Mouse (Mus musculus) limb, embryonic 15.5 days (tissue): ENCODE data around the gene 4930590J08Rik. TPM values are rescaled to one million over a fixed set of nuclear protein-coding genes. Genes with fewer than 3 reads are reported as not detected.
"Not testable (repeated sequence)": the region's sequence is repeated elsewhere in the genome, so short reads cannot be mapped to it uniquely, and the experiment has no call there.

ENCODE experiments used
- ATAC-seq: fragments of 200-750 bp; cut with Nextera tagmentation; 2 replicates; pipeline ENCODE4 v1.8.0; 2017; ENCODE audit warnings: low read depth, moderate TSS enrichment; ENCODE audit not compliant: insufficient number of reproducible peaks, low FRiP score, low TSS enrichment
- H3K27ac ChIP-seq: fragments of 300-500 bp; sonication (generic); 2 replicates; pipeline ENCODE4 v1.5.1; 2015; ENCODE audit warnings: moderate library complexity, mild to moderate bottlenecking, inconsistent platforms
- H3K27me3 ChIP-seq: fragments of 300-500 bp; sonication (generic); 2 replicates; pipeline ENCODE4 v1.6.1; 2015; ENCODE audit warnings: inconsistent platforms
- H3K36me3 ChIP-seq: fragments of 300-500 bp; sonication (generic); 2 replicates; pipeline ENCODE4 v1.6.1; 2015; ENCODE audit warnings: inconsistent platforms
- H3K4me1 ChIP-seq: fragments of 300-500 bp; sonication (generic); 2 replicates; pipeline ENCODE4 v1.6.1; 2015; ENCODE audit warnings: inconsistent platforms
- H3K4me2 ChIP-seq: fragments of 300-500 bp; sonication (generic); 2 replicates; pipeline ENCODE4 v1.6.1; 2015; ENCODE audit warnings: mild to moderate bottlenecking, inconsistent platforms
- H3K4me3 ChIP-seq: fragments of 300-500 bp; sonication (generic); 2 replicates; pipeline ENCODE4 v1.5.1; 2015; ENCODE audit warnings: mild to moderate bottlenecking, inconsistent platforms
- H3K9ac ChIP-seq: fragments of 300-500 bp; sonication (generic); 2 replicates; pipeline ENCODE4 v1.6.1; 2015; ENCODE audit warnings: inconsistent platforms
- H3K9me3 ChIP-seq: fragments of 300-500 bp; sonication (generic); 2 replicates; pipeline ENCODE4 v1.6.1; 2016; ENCODE audit warnings: inconsistent platforms
- WGBS: fragments of 180-500 bp; shearing (Covaris S2); methylation state at CpG from one replicate; pipeline ENCODE4 v1.1.7; 2015; 5-methylcytosine and 5-hydroxymethylcytosine counted together
- polyA plus RNA-seq: library from polyadenylated mRNA; unstranded; fragments of >200 nt; fragmentation: Nextera tagmentation; extraction: Ambion mirVana; gene quantifications from 2 replicates; pipeline ENCODE4 v1.2.1, GENCODE M21; 2015

4930590J08Rik gene
- polyA plus RNA-seq, 1 experiment from 2014 or later, result 0.41 TPM

- Histone ChIP-seq H3K27ac (no peak overlapping the region), H3K9ac (no peak overlapping the region), H3K36me3 (peaks cover 83% of the 10 kb centered on the region), H3K4me3 (no peak overlapping the region), H3K9me3 (no peaks in the 10 kb centered on the region), H3K4me1 (no peaks in the 10 kb centered on the region), H3K27me3 (no peaks in the 10 kb centered on the region), H3K4me2 (no peak overlapping the region)
- no peak for ATAC-seq
- WGBS, result 92% methylated on average over 3 of the region's 3 CpGs
These were observed 5.8 kb upstream of the 4930590J08Rik start for GRCm38 (mm10) chr6:91896783-91897182.

GRCm38 (mm10) chr6:91901505-91901904 is 1.1 kb upstream of the 4930590J08Rik start:
- ATAC-seq, result no peak
- WGBS, result 32% methylated on average over 5 of the region's 5 CpGs
- H3K27ac ChIP-seq, result no peak overlapping the region
- H3K9me3 ChIP-seq, result no peaks in the 10 kb centered on the region
- H3K4me1 ChIP-seq, result no peaks in the 10 kb centered on the region
- H3K4me3 ChIP-seq, result no peak overlapping the region
- H3K9ac ChIP-seq, result no peak overlapping the region
- H3K36me3 ChIP-seq, result peaks cover 48% of the 10 kb centered on the region
- H3K27me3 ChIP-seq, result no peaks in the 10 kb centered on the region
- no peak overlapping the region for H3K4me2 ChIP-seq

DNA sequence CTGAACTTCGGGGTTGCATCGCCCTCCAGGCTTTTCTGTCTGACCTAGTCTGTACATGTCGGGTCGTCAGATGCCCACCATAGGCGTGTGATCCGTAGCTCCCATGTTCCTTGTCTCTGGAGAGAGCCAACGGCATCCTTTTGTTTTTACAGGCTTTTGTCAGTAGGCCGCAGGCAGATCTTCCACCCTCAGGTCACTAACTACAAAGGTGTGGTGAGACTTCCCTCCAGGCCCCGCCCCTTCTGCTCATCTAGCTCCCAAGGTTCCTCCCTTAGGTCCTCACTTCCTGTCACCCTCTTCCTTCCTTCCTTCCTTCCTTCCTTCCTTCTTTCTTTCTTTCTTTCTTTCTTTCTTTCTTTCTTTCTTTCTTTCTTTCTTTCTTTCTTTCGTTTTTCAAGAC is 11.4 kb downstream of the 4930590J08Rik start:
- Histone ChIP-seq H3K27ac (no peak overlapping the region), H3K36me3 (no peaks in the 10 kb centered on the region), H3K27me3 (no peaks in the 10 kb centered on the region), H3K4me2 (no peak overlapping the region), H3K9me3 (no peaks in the 10 kb centered on the region), H3K9ac (no peak overlapping the region), H3K4me3 (no peak overlapping the region), H3K4me1 (no peaks in the 10 kb centered on the region)
- WGBS, result 80% methylated on average over 10 of the region's 10 CpGs
- ATAC-seq, result no peak

- Histone ChIP-seq H3K4me2 (no peak overlapping the region), H3K4me3 (no peak overlapping the region), H3K4me1 (no peaks in the 10 kb centered on the region), H3K27ac (no peak overlapping the region), H3K9ac (no peak overlapping the region), H3K27me3 (no peaks in the 10 kb centered on the region), H3K36me3 (no peaks in the 10 kb centered on the region), H3K9me3 (no peaks in the 10 kb centered on the region)
- no peak for ATAC-seq
- WGBS, result 51% methylated on average over 4 of the region's 4 CpGs
These were observed 14.7 kb downstream of the 4930590J08Rik start for GRCm38 (mm10) chr6:91917286-91917685.

DNA sequence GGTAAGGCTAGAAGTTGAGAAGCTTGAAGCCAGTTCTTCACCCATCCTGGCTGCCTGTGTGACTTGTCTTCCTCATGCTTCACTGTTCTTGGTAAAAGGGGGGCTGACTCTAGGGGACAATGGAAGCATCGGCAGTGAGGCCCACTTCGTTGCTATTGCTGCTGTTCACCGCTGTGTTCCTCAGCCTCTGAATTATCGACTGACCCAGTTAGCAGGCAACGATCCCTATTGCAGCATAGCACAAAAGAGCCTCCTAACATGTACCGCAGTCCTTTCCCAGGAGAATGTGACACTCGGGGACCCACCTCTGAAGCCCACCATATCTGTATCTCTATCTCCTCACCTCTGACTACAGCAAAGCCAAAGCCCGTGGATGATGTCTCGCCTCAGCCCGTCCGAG is 15.1 kb downstream of the 4930590J08Rik start:
- Histone ChIP-seq H3K36me3 (no peaks in the 10 kb centered on the region), H3K4me3 (no peak overlapping the region), H3K9ac (no peak overlapping the region), H3K9me3 (no peaks in the 10 kb centered on the region), H3K27ac (no peak overlapping the region), H3K4me2 (no peak overlapping the region), H3K4me1 (no peaks in the 10 kb centered on the region), H3K27me3 (no peaks in the 10 kb centered on the region)
- ATAC-seq, result no peak
- 86% methylated on average over 11 of the region's 11 CpGs for WGBS

DNA sequence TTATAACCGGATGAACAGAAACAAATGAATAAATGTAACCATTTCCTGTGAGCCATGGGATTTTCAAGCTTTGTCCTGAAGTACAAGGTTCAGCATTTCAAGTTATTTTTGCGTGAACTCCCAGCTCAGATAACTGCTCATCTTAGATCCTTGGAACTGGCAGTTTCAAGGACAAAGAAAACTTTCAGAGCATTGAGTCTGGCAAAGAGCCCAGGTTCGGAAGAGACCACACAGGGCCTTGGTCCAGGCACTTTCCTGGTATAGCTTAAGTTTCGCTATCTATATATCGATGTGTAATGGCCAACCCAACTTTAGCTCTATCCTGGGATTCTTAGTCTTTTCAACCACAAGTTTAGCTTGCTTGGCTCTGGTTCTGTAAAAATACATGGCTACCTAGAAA is 28.6 kb downstream of the 4930590J08Rik start:
- no peaks in the 10 kb centered on the region for H3K9me3 ChIP-seq
- WGBS, result 62% methylated on average over 5 of the region's 5 CpGs
- 0 out of 2 replicates have a peak, but pooled peaks cover 2% of the 10 kb centered on the region for H3K4me1 ChIP-seq
- no peak overlapping the region for H3K4me3 ChIP-seq
- H3K4me2 ChIP-seq, result no peak overlapping the region
- H3K9ac ChIP-seq, result no peak overlapping the region
- no peak for ATAC-seq
- no peaks in the 10 kb centered on the region for H3K36me3 ChIP-seq
- H3K27ac ChIP-seq, result no peak overlapping the region
- H3K27me3 ChIP-seq, result no peaks in the 10 kb centered on the region

DNA sequence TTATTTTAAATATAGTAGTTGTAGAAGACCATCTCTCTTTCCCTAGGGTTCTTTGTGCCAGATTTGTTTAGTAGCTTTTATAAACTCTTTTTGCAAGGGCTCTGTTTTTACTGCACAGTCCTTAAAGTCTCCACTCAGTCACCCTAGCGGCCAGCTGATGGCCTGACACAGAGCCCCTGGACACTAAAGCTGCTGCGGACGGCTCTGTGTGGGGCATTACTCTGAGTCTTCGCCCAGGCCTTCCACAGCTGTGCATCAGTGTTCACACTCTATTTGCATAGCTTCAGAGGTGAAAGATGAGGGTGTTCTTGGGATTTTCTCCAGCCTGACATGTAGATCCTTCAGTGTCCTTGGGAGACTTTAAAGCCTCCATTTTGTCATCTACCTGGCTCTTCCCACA is 35.9 kb downstream of the 4930590J08Rik start:
- Histone ChIP-seq H3K4me1 (no peaks in the 10 kb centered on the region), H3K9ac (no peak overlapping the region), H3K4me3 (no peak overlapping the region), H3K36me3 (no peaks in the 10 kb centered on the region), H3K27ac (no peak overlapping the region), H3K4me2 (no peak overlapping the region), H3K9me3 (no peaks in the 10 kb centered on the region), H3K27me3 (no peaks in the 10 kb centered on the region)
- WGBS, result 50% methylated on average over 4 of the region's 4 CpGs
- ATAC-seq, result no peak

GRCm38 (mm10) chr6:91948426-91948825 is 45.8 kb downstream of the 4930590J08Rik start:
- no peak overlapping the region for H3K4me2 ChIP-seq
- 48% methylated on average over 2 of the region's 2 CpGs for WGBS

GRCm38 (mm10) chr6:91958015-91958414 is 55.4 kb downstream of the 4930590J08Rik start:
- not testable (repeated sequence) for H3K4me3 ChIP-seq, H3K4me2 ChIP-seq, H3K4me1 ChIP-seq, H3K9ac ChIP-seq, H3K9me3 ChIP-seq, H3K36me3 ChIP-seq, ATAC-seq, H3K27me3 ChIP-seq, H3K27ac ChIP-seq
- 30% methylated on average over 3 of the region's 8 CpGs for WGBS

More at GRCm38 (mm10) chr6:91948426-91948825, 45.8 kb downstream of the 4930590J08Rik start:
- Histone ChIP-seq H3K27ac (no peak overlapping the region), H3K27me3 (no peaks in the 10 kb centered on the region), H3K9ac (no peak overlapping the region), H3K36me3 (no peaks in the 10 kb centered on the region), H3K4me3 (no peak overlapping the region), H3K4me1 (no peaks in the 10 kb centered on the region), H3K9me3 (no peaks in the 10 kb centered on the region)
- no peak for ATAC-seq

- no peak overlapping the region for H3K9ac ChIP-seq
- H3K36me3 ChIP-seq, result no peaks in the 10 kb centered on the region
- no peaks in the 10 kb centered on the region for H3K9me3 ChIP-seq
- whole genome bisulfite sequencing, result 34% methylated on average over 8 of the region's 8 CpGs
- ATAC-seq, result no peak
- H3K27ac ChIP-seq, result peak overlapping the region; percentile 28; the same call in 1 of the 2 replicates
- peaks cover 10% of the 10 kb centered on the region; the same call in 1 of the 2 replicates for H3K4me1 ChIP-seq
- H3K27me3 ChIP-seq, result no peaks in the 10 kb centered on the region
- H3K4me2 ChIP-seq, result no peak overlapping the region
- H3K4me3 ChIP-seq, result no peak overlapping the region
These were observed 57.6 kb downstream of the 4930590J08Rik start for GRCm38 (mm10) chr6:91960028-91960811.

GRCm38 (mm10) chr6:91963429-91963828 is 60.8 kb downstream of the 4930590J08Rik start:
- Histone ChIP-seq H3K4me2 (no peak overlapping the region), H3K36me3 (no peaks in the 10 kb centered on the region), H3K9ac (no peak overlapping the region), H3K27me3 (no peaks in the 10 kb centered on the region), H3K4me3 (no peak overlapping the region), H3K27ac (0 out of 2 replicates have a peak overlapping the region, but pooled peaks have one; percentile 14), H3K4me1 (peaks cover 10% of the 10 kb centered on the region; the same call in 1 of the 2 replicates), H3K9me3 (no peaks in the 10 kb centered on the region)
- ATAC-seq, result no peak
- 17% methylated on average over 4 of the region's 4 CpGs for WGBS

GRCm38 (mm10) chr6:91965060-91965459 is 62.5 kb downstream of the 4930590J08Rik start:
- no peak for ATAC-seq
- H3K9ac ChIP-seq, result no peak overlapping the region
- WGBS, result 85% methylated on average over 8 of the region's 8 CpGs
- no peaks in the 10 kb centered on the region for H3K36me3 ChIP-seq
- H3K9me3 ChIP-seq, result no peaks in the 10 kb centered on the region
- H3K27me3 ChIP-seq, result no peaks in the 10 kb centered on the region
- H3K4me2 ChIP-seq, result no peak overlapping the region
- no peak overlapping the region for H3K4me3 ChIP-seq
- H3K27ac ChIP-seq, result no peak overlapping the region
- peaks cover 10% of the 10 kb centered on the region; the same call in 1 of the 2 replicates for H3K4me1 ChIP-seq
